Mouse (Mus musculus) kidney, adult 2 months (tissue): ENCODE measurements around the gene Dync2li1.

Experiments
- CTCF ChIP-seq: fragments of 200-500 bp; conservative IDR thresholded peaks from 2 replicates; pipeline ENCODE4 v1.5.1; 2011; ENCODE audit warnings: low read depth, mild to moderate bottlenecking, control low read depth, low read length, moderate library complexity, mixed read lengths; ENCODE audit not compliant: insufficient read depth, insufficient read length
- POLR2A ChIP-seq: fragments of 200-500 bp; IDR thresholded peaks from one replicate; pipeline ENCODE4 v1.6.1; 2011; ENCODE audit warnings: low read depth, low read length, control low read depth

DNA sequence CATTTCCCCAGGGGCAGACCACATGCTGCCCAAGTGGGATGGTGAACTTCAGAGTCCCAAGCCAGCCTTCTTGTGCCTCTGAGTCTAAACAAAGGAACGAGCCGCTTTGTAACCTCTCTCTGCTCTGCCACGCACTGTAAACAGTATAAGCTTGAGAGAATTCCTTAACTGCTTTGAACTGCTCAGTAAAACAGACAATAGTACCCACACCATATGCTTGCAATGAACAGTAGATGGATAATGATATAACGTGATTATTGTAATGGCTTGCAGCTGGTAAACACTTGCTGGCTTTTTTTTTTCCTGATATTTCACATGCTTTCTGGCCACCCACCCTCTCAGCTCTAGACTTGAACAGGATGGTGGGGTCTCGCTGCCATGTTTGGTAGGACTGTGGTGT, 61.7 kb downstream of the Dync2li1 start:
- TF ChIP-seq POLR2A (no peak), CTCF (no peak)
